Mouse (Mus musculus) intestine, embryonic 16.5 days (tissue): ENCODE data around the gene Pon1. TPM values are rescaled to one million over a fixed set of nuclear protein-coding genes. Genes with fewer than 3 reads are reported as not detected.
A peak's percentile ranks its signal among the peaks of the same experiment; 100 is the strongest.

Experiments
- ATAC-seq: fragments of 200-750 bp; cut with Nextera tagmentation; 2 replicates; pipeline ENCODE4 v1.8.0; 2017; ENCODE audit warnings: moderate TSS enrichment, moderate library complexity
- H3K27ac ChIP-seq: fragments of 300-500 bp; sonication (generic); 2 replicates; pipeline ENCODE4 v1.5.1; 2014; ENCODE audit warnings: mild to moderate bottlenecking, low read length
- H3K27me3 ChIP-seq: fragments of 300-500 bp; sonication (generic); replicated peaks from 2 replicates; pipeline ENCODE4 v1.6.1; 2014; ENCODE audit warnings: low read length, control low read depth, mixed read lengths; ENCODE audit not compliant: control insufficient read depth, insufficient read depth
- H3K36me3 ChIP-seq: fragments of 300-500 bp; sonication (generic); 2 replicates; pipeline ENCODE4 v1.6.1; 2014; ENCODE audit warnings: low read length, control low read depth; ENCODE audit not compliant: control insufficient read depth, insufficient read depth
- H3K4me1 ChIP-seq: fragments of 300-500 bp; sonication (generic); 2 replicates; pipeline ENCODE4 v1.6.1; 2014; ENCODE audit warnings: low read length, control low read depth, mixed read lengths; ENCODE audit not compliant: control insufficient read depth, insufficient read depth
- H3K4me2 ChIP-seq: fragments of 300-500 bp; sonication (generic); 2 replicates; pipeline ENCODE4 v1.6.1; 2014; ENCODE audit warnings: low read depth, low read length, control low read depth
- H3K4me3 ChIP-seq: fragments of 300-500 bp; sonication (generic); 2 replicates; pipeline ENCODE4 v1.5.1; 2014; ENCODE audit warnings: mild to moderate bottlenecking, low read length
- H3K9ac ChIP-seq: fragments of 300-500 bp; sonication (generic); 2 replicates; pipeline ENCODE4 v1.6.1; 2014; ENCODE audit warnings: low read depth, low read length
- H3K9me3 ChIP-seq: fragments of 300-500 bp; sonication (generic); 2 replicates; pipeline ENCODE4 v1.6.1; 2016; ENCODE audit warnings: low read length, control low read depth; ENCODE audit not compliant: control insufficient read depth
- WGBS: fragments of 180-500 bp; shearing (Covaris S2); extraction: QIAGEN DNeasy Blood & Tissue Kit; methylation state at CpG from one replicate; pipeline ENCODE4 v1.1.7; 2014; 5-methylcytosine and 5-hydroxymethylcytosine counted together
- polyA plus RNA-seq: library from polyadenylated mRNA; unstranded; fragments of >200 nt; fragmentation: Nextera tagmentation; extraction: Ambion mirVana; gene quantifications from 2 replicates; pipeline ENCODE4 v1.2.1, GENCODE M21; 2015

Gene Pon1
- polyA plus RNA-seq, 1 experiment from 2014 or later = not detected

DNA sequence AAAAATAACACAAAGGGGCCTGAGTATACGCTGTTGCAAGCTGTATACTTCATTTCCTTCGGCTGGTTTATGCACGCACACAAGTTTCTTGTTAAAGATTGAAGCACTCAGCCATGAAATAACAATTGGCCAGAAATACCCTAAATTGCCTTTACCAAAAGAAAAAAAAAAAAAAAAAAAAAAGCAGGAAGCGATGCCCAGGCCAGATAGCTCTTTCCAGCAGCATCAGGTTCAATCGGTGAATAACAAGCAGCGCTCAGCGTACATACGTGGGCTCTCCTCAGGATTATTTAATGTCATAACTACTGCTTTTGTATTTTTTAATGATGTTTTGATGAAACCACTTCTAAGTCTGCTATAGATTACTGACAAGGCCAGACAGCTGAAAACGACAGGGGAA lies 28.9 kb downstream of the Pon1 start:
- Histone ChIP-seq H3K4me3 (no peak overlapping the region), H3K27ac (no peak overlapping the region), H3K36me3 (no peaks in the 10 kb centered on the region), H3K9ac (no peak overlapping the region), H3K9me3 (no peaks in the 10 kb centered on the region), H3K27me3 (no peaks in the 10 kb centered on the region), H3K4me2 (no peak overlapping the region), H3K4me1 (no peaks in the 10 kb centered on the region)
- ATAC-seq = no peak
- 75% methylated on average over 9 of the region's 9 CpGs for WGBS

DNA sequence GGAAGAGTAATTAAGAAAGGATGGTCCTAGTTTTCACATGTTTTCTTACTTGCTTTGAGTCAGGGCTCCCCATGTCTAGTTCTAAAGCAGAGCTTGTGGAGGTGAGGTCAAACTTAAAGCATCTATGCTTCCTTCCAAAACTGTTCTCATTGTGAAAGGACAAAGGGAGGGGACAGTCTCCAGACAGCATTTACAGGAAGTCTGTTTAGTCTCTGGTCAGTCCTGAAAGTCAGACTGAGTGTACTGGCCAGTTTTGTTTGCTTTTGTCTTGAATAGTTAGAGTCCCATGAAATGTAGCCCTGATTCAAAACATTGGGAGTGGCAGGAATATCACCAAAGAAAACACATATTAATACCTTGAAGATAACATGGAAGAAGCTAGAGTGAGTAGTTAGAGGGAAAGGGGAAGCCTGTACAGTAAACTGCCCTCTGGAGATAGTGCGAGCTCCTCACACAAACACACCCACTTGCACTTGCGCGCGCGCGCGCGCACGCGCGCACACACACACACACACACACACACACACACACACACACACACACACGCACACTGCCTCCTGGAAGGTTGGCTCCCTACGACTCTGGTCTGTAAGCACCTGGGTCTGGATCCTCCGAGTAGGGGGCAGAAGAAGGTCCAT lies 30.1 kb downstream of the Pon1 start:
- Histone ChIP-seq H3K4me1 (no peaks in the 10 kb centered on the region), H3K36me3 (no peaks in the 10 kb centered on the region), H3K9me3 (no peaks in the 10 kb centered on the region), H3K27ac (no peak overlapping the region), H3K4me3 (no peak overlapping the region), H3K9ac (no peak overlapping the region), H3K27me3 (no peaks in the 10 kb centered on the region), H3K4me2 (no peak overlapping the region)
- no peak for ATAC-seq
- WGBS = 91% methylated on average over 14 of the region's 14 CpGs

GRCm38 (mm10) chr6:5162052-5162451 lies 31.7 kb downstream of the Pon1 start:
- Histone ChIP-seq H3K4me1 (no peaks in the 10 kb centered on the region), H3K27me3 (no peaks in the 10 kb centered on the region), H3K4me3 (no peak overlapping the region), H3K36me3 (no peaks in the 10 kb centered on the region), H3K27ac (no peak overlapping the region), H3K9ac (no peak overlapping the region), H3K9me3 (no peaks in the 10 kb centered on the region), H3K4me2 (no peak overlapping the region)
- 57% methylated on average over 6 of the region's 6 CpGs for WGBS
- no peak for ATAC-seq

GRCm38 (mm10) chr6:5159385-5159791 lies 34.4 kb downstream of the Pon1 start:
- no peak for ATAC-seq
- Histone ChIP-seq H3K27me3 (no peaks in the 10 kb centered on the region), H3K9ac (no peak overlapping the region), H3K4me2 (no peak overlapping the region), H3K9me3 (no peaks in the 10 kb centered on the region), H3K4me3 (no peak overlapping the region), H3K27ac (no peak overlapping the region), H3K36me3 (no peaks in the 10 kb centered on the region), H3K4me1 (no peaks in the 10 kb centered on the region)
- 75% methylated on average over 7 of the region's 7 CpGs for WGBS

DNA sequence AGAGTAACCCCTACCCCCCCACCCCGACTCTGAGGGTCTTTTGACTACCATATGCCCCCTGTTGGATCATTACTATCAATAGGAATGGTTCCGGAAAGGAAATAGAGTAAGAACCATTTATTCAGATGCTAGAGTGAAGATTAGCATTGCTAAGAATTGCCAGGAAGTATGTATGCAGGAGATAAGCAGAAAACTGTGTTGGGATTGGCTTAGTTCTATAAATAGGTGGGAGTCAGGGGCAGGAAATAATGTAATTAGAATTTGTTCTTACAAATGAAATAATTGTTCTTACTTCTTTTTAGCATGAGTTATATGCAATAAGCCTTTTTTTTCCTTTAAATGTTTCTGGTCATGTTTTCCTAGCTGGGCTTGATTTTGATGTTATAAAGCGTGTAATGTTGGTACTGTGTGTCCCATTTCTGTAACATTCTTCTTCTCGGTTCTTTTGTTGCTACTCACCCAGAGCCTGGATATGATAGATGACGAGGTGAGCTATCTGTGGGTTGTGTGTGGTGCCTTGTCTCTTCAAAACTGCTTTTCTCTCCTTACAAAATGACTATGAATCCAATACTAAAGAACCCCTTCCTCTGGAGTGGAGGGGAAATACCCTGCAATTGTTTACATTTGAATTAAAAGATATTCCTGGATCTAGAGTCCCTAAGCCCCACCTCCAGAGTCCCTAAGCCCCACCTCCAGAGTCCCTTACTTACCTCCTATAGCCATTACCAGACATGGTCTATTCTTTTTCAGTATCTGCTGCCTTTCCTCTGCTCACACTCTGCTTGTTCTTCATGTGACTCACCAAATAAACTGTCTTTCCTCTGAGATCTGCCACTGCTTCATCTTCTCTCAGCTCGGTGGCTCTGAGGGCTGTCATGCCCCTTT lies 37.0 kb downstream of the Pon1 start:
- ATAC-seq = no peak

GRCm38 (mm10) chr6:5155313-5155927 lies 38.3 kb downstream of the Pon1 start:
- no peaks in the 10 kb centered on the region for H3K36me3 ChIP-seq
- 96% methylated on average over 1 of the region's 1 CpGs for WGBS
- ATAC-seq = peak; percentile 69

More for the DNA sequence above, 37.0 kb downstream of the Pon1 start:
- H3K9me3 ChIP-seq = no peaks in the 10 kb centered on the region
- H3K9ac ChIP-seq = no peak overlapping the region
- no peak overlapping the region for H3K4me2 ChIP-seq
- WGBS = 84% methylated on average over 6 of the region's 6 CpGs
- H3K27me3 ChIP-seq = no peaks in the 10 kb centered on the region
- no peaks in the 10 kb centered on the region for H3K4me1 ChIP-seq
- H3K4me3 ChIP-seq = no peak overlapping the region
- no peak overlapping the region for H3K27ac ChIP-seq
- no peaks in the 10 kb centered on the region for H3K36me3 ChIP-seq

DNA sequence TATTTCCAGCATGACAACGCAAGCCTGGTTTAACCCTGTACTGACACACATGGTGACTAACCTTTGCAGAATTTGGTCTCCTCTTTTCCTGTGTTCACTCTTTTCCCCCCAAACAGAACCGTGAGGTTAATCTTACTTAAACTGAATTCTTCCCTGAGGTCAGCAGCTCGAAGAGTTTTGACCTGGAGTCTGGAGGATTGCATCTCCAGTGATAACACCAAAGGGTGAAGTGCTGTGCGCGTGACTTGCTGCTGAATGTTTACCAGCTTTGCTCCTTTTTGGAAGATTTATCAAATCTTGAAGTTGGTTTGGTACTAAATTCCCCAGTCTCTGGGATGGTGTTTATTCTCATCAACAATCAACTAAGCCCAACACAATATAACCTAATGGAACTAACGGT lies 39.0 kb downstream of the Pon1 start:
- H3K9ac ChIP-seq = no peak overlapping the region
- 74% methylated on average over 6 of the region's 6 CpGs for WGBS
- no peak overlapping the region for H3K4me2 ChIP-seq
- no peaks in the 10 kb centered on the region for H3K36me3 ChIP-seq
- no peaks in the 10 kb centered on the region for H3K27me3 ChIP-seq
- no peak overlapping the region for H3K4me3 ChIP-seq
- ATAC-seq = no peak
- H3K27ac ChIP-seq = no peak overlapping the region
- H3K9me3 ChIP-seq = no peaks in the 10 kb centered on the region
- H3K4me1 ChIP-seq = 0 out of 2 replicates have a peak, but pooled peaks cover 3% of the 10 kb centered on the region

More at GRCm38 (mm10) chr6:5155313-5155927, 38.3 kb downstream of the Pon1 start:
- no peak overlapping the region for H3K4me3 ChIP-seq
- H3K4me1 ChIP-seq = 0 out of 2 replicates have a peak, but pooled peaks cover 3% of the 10 kb centered on the region
- H3K4me2 ChIP-seq = no peak overlapping the region
- H3K9me3 ChIP-seq = no peaks in the 10 kb centered on the region
- no peak overlapping the region for H3K9ac ChIP-seq
- no peaks in the 10 kb centered on the region for H3K27me3 ChIP-seq
- no peak overlapping the region for H3K27ac ChIP-seq

- no peak overlapping the region for H3K4me2 ChIP-seq
- no peaks in the 10 kb centered on the region for H3K27me3 ChIP-seq
- no peaks in the 10 kb centered on the region for H3K9me3 ChIP-seq
- no peaks in the 10 kb centered on the region for H3K36me3 ChIP-seq
- 67% methylated on average over 2 of the region's 2 CpGs for WGBS
- no peak overlapping the region for H3K27ac ChIP-seq
- ATAC-seq = no peak
- no peak overlapping the region for H3K4me3 ChIP-seq
- H3K4me1 ChIP-seq = 0 out of 2 replicates have a peak, but pooled peaks cover 3% of the 10 kb centered on the region
- H3K9ac ChIP-seq = no peak overlapping the region
These were observed 41.6 kb downstream of the Pon1 start for GRCm38 (mm10) chr6:5152185-5152584.

DNA sequence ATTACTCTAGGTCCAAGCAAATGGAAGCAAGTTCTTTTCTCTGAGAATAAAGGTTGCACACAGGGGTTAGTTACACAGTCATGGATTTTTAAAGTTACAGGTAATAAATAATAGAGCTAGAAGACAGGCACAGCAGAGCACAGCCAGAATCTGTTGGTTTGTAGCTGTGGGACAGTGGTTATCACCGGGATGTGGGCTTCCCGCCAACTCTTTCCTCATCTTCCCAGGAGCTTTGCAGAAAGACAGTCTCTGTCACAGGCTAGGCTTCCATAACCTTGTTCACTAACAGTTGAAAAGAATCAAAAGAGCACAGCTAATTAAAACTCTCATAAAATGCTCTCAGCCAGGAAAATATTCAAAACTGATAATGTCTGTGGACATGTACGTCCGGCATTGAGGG lies 42.6 kb downstream of the Pon1 start:
- H3K4me2 ChIP-seq = no peak overlapping the region
- H3K9me3 ChIP-seq = no peaks in the 10 kb centered on the region
- no peaks in the 10 kb centered on the region for H3K27me3 ChIP-seq
- H3K36me3 ChIP-seq = no peaks in the 10 kb centered on the region
- ATAC-seq = no peak
- 64% methylated on average over 4 of the region's 4 CpGs for whole genome bisulfite sequencing
- H3K4me1 ChIP-seq = 0 out of 2 replicates have a peak, but pooled peaks cover 3% of the 10 kb centered on the region
- H3K27ac ChIP-seq = no peak overlapping the region
- no peak overlapping the region for H3K9ac ChIP-seq
- H3K4me3 ChIP-seq = no peak overlapping the region
